Mouse (Mus musculus) right cerebral cortex, postnatal 36 days (tissue): ENCODE results near the gene Pik3cb.

Source experiments
- DNase-seq, 2 experiments: peaks; one replicate each; pipeline ENCODE4 v3.0.0; 2022; ENCODE audit warnings: low spot score in 2 of 2, mixed read lengths in 1 of 2

The Pik3cb gene

DNA sequence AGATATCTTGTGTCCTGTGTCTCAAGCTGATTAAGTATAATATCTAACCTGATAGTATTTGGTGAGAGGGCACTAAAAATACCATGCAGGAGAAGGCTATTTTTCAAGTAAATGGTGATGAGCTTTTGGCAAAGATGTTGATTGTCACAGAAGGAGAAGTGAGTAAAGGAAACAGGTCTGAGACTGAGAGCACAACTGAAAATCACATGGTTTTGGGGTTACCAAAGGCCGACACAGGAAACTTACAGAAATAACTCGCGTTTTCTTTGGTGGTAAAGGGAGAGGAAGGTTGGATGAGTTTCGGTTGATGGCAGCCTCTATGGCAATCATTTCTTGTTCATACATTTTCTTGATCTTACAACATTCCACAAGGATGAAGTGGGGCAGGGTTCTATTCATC, 50.5 kb downstream of the Pik3cb start:
- no peak for DNase-seq

DNA sequence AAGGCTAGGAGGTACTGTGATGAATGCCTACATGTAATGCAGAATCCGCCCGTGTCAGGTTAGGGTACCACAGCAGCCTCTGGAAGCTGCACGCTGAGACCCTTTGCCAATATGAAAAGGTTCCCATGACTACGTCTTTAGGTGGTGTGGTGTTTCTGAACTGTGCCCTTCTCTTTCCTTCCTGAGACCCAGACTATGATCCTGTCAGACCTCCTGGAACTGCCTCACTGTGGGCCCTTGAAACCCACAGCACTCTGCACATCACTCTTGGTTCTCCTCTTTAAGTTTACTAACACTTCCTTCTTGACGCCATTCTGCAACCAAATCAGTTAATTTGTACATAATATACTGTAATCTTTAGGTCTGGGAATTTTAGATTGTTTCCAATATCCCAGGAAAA, 58.7 kb downstream of the Pik3cb start:
- DNase-seq, result no peak

- DNase-seq, result no peak
These were observed 59.1 kb downstream of the Pik3cb start for GRCm38 (mm10) chr9:99081308-99081707.

DNA sequence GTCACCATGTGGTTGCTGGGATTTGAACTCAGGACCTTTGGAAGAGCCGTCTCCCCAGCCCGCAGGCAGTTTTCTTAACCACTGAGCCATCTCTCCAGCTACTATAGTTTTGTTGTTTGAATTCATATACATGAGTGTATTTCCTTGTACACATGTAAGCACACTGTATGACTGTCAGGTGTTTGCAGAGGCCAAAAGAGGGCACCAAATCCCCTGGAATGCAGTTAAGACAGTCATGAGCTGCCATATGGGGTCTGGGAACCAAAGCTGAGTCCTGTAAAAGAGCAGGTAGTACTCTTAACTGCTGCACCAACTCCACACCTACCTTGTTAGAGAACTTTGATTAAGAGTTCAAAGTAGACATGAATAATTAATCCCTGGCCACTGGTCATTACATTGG, 59.8 kb downstream of the Pik3cb start:
- DNase-seq, result no peak

- DNase-seq, result no peak
These were observed 66.0 kb downstream of the Pik3cb start for GRCm38 (mm10) chr9:99074462-99074861.

- DNase-seq, result no peak
These were observed 67.9 kb downstream of the Pik3cb start for GRCm38 (mm10) chr9:99072538-99072937.

DNA sequence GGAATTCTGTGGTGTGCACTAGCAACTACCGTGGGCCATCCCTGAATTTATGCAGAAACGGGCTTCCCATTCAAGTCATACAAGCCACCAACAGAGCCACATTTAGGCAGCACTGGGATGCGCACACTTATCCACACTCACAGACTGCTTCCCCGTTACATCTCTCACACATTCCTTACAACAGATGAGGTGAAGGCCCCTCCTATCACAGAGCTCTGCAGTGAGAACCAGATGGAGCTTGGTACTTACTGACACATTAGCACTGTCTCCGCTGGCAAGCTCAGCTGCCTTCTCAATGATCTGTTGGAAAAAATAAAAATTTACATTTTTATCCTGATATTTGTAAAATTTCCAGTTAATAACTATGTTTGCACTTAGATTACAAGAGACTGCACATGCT, 75.1 kb downstream of the Pik3cb start:
- DNase-seq, result no peak

- DNase-seq, result no peak
These were observed 76.2 kb downstream of the Pik3cb start for GRCm38 (mm10) chr9:99064216-99064615.

- peak; percentile 66 to 67 for DNase-seq
These were observed 77.9 kb downstream of the Pik3cb start for GRCm38 (mm10) chr9:99062544-99062943.

DNA sequence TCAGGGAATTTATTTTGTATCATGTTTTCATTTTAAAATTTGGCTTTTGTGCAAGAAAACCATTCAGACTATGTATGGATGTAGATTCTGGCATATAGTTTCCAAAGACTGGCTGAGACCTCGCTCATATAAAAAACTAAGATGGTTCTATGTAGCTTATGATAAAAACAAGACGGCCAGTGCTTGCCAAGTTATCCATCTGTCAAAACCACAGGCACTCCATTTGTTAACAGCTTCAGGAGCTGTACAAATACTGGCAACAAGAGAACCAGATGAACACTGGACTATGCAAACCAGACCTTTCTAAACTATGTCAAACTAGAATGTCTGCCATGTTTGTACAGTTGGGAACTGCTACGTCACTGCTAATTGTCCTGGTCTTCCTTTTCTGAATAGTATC, 82.7 kb downstream of the Pik3cb start:
- no peak for DNase-seq

GRCm38 (mm10) chr9:99049760-99050159, 90.7 kb downstream of the Pik3cb start:
- no peak for DNase-seq

- DNase-seq, result no peak
These were observed 91.6 kb downstream of the Pik3cb start for GRCm38 (mm10) chr9:99048724-99049250.

GRCm38 (mm10) chr9:99044761-99045160, 95.7 kb downstream of the Pik3cb start:
- no peak for DNase-seq

DNA sequence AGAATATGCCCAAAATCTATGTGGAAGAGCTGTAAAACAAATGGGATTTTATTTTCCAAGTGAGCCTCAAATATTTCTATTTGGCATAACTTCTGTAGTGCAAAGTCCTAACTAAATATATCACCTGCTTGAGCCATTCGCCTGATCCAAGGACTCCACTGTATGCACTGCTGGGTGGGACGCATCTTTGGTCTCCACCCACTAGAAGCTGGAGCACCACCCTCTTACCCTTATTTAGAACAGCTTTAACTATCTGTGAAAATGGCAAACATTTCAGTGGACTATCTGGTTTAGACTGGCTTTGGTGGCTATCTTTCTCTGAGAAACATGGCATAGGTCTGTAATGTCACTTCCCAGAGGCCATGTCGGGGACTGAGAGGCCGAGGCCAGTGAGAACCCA, 97.8 kb downstream of the Pik3cb start:
- DNase-seq, result no peak

- DNase-seq, result no peak
These were observed 98.4 kb downstream of the Pik3cb start for GRCm38 (mm10) chr9:99041994-99042393.

- no peak for DNase-seq
These were observed 104.8 kb downstream of the Pik3cb start, which contains the start of gene Gm1123 for GRCm38 (mm10) chr9:99035575-99035974. Gene Gm1123, minus strand, starts transcription at chr9:99035715.

GRCm38 (mm10) chr9:99034111-99034510, 106.3 kb downstream of the Pik3cb start:
- no peak for DNase-seq

GRCm38 (mm10) chr9:99032031-99032430, 108.4 kb downstream of the Pik3cb start:
- DNase-seq, result no peak

GRCm38 (mm10) chr9:99021751-99022150, 118.7 kb downstream of the Pik3cb start:
- no peak for DNase-seq

DNA sequence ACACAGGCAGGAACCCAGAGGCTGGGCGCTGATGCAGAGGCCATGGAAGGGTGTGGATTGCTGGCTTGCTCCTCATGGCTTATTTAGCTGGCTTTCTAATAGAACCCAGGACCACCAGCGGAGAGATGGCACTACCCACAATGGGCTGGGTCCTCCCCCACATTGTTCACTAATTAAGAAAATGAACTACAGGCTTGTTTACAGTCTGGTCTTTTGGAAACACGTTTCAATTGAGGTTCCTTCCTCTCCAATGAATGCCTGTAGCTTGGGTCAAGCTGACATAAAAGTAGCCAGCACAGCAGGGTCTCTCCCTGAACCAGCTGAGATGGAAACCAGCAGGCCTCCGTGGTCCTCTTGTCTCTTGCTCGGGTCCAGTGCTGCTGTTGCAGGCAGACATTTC, 119.3 kb downstream of the Pik3cb start:
- no peak for DNase-seq

GRCm38 (mm10) chr9:99017679-99018078, 122.7 kb downstream of the Pik3cb start:
- DNase-seq, result no peak

- DNase-seq, result peak in 1 of 2 experiments; percentile 14
These were observed 123.7 kb downstream of the Pik3cb start for GRCm38 (mm10) chr9:99016759-99017158.

- DNase-seq, result no peak
These were observed 124.1 kb downstream of the Pik3cb start for GRCm38 (mm10) chr9:99016301-99016700.

GRCm38 (mm10) chr9:99009898-99010199, 130.6 kb downstream of the Pik3cb start:
- no peak for DNase-seq
